Mouse (Mus musculus): ENCODE results near the gene Gpr84. TPM values are rescaled to one million over a fixed set of nuclear protein-coding genes. Genes with fewer than 3 reads are reported as not detected.

Gpr84 gene
- not detected in 2 replicates for polyA plus RNA-seq (2014; fragmentation: Nextera tagmentation; extraction: Ambion mirVana)

DNA sequence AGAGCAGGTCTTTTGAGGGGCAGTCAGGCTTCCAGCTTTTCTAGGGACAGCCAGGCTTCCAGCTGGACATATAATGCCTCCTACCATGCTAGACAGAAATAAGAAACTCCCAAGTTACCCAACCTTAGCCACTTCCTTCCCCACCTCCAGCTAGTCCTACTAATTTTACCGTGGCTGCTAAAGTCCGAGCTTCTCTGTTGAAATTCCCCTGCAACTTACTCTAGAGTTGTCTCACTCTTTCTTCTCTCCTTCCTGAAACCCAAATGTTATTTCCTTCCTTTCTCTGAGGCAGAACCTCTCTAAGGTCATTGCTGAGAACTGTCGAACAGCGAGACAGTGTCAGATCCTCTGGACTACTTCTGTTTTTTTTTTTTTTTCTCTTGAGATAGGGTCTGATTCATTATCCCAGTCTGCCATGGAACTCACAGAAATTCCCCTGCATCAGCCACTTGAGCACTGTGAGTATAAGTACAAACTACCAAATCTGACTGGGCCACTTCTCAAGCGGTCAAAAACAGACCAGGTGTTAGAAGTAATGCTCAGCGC is at the start of gene Gpr84:
Gene Gpr84 (minus strand): TSS at position 248 of the 546 bp plus-strand sequence.
- Histone ChIP-seq H3K4me2 (ENCODE audit: low read depth, low read length) (no peak within 1 kb of the TSS), H3K4me3 (ENCODE audit: low read depth, low read length) (no peak within 1 kb of the TSS), H3K27ac (replicated peaks; ENCODE audit: low read depth, low read length) (no peak within 1 kb of the TSS), H3K9ac (replicated peaks; ENCODE audit: low read length) (no peak within 1 kb of the TSS), H3K4me1 (ENCODE audit: control insufficient read depth, insufficient read depth, low read length) (peaks cover 2% of the 10 kb centered on the region), H3K27me3 (ENCODE audit: control insufficient read depth, insufficient read depth, low read length) (no peaks in the 10 kb centered on the region), H3K36me3 (replicated peaks; ENCODE audit: control insufficient read depth, insufficient read depth, low read depth, low read length) (no peaks in the 10 kb centered on the region), H3K9me3 (replicated peaks; ENCODE audit: control insufficient read depth, low read length) (no peaks in the 10 kb centered on the region)
- ATAC-seq (replicated peaks; ENCODE audit: insufficient number of reproducible peaks, low FRiP score, low TSS enrichment, low read depth) (no peak), DNase-seq (ENCODE audit: low spot score) (no peak)
- WGBS: 63% methylated on average over 6 of the region's 6 CpGs

- Histone ChIP-seq H3K27me3 (ENCODE audit: control insufficient read depth, insufficient read depth, low read length) (no peaks in the 10 kb centered on the region), H3K4me1 (ENCODE audit: control insufficient read depth, insufficient read depth, low read length) (peaks cover 8% of the 10 kb centered on the region; the same call in 1 of the 2 replicates), H3K27ac (replicated peaks; ENCODE audit: low read depth, low read length) (no peak overlapping the region), H3K4me2 (ENCODE audit: low read depth, low read length) (no peak overlapping the region), H3K36me3 (replicated peaks; ENCODE audit: control insufficient read depth, insufficient read depth, low read depth, low read length) (no peaks in the 10 kb centered on the region; the same call in 1 of the 2 replicates), H3K4me3 (ENCODE audit: low read depth, low read length) (no peak overlapping the region), H3K9ac (replicated peaks; ENCODE audit: low read length) (0 out of 2 replicates have a peak overlapping the region, but pooled peaks have one; percentile 15), H3K9me3 (replicated peaks; ENCODE audit: control insufficient read depth, low read length) (no peaks in the 10 kb centered on the region)
- no peak for DNase-seq (ENCODE audit: low spot score)
- ATAC-seq (replicated peaks; ENCODE audit: insufficient number of reproducible peaks, low FRiP score, low TSS enrichment, low read depth): no peak
- WGBS: 91% methylated on average over 5 of the region's 5 CpGs
These were observed 49.6 kb upstream of the Gpr84 start for GRCm38 (mm10) chr15:103359869-103360602.

GRCm38 (mm10) chr15:103359122-103359510 is 48.7 kb upstream of the Gpr84 start:
- Histone ChIP-seq H3K4me3 (ENCODE audit: low read depth, low read length) (no peak overlapping the region), H3K9ac (replicated peaks; ENCODE audit: low read length) (no peak overlapping the region), H3K9me3 (replicated peaks; ENCODE audit: control insufficient read depth, low read length) (no peaks in the 10 kb centered on the region), H3K27ac (replicated peaks; ENCODE audit: low read depth, low read length) (peak overlapping the region; percentile 83; the same call in 1 of the 2 replicates), H3K36me3 (replicated peaks; ENCODE audit: control insufficient read depth, insufficient read depth, low read depth, low read length) (no peaks in the 10 kb centered on the region; the same call in 1 of the 2 replicates), H3K4me1 (ENCODE audit: control insufficient read depth, insufficient read depth, low read length) (peaks cover 8% of the 10 kb centered on the region; the same call in 1 of the 2 replicates), H3K4me2 (ENCODE audit: low read depth, low read length) (no peak overlapping the region), H3K27me3 (ENCODE audit: control insufficient read depth, insufficient read depth, low read length) (no peaks in the 10 kb centered on the region)
- peak; percentile 34 for ATAC-seq (replicated peaks; ENCODE audit: insufficient number of reproducible peaks, low FRiP score, low TSS enrichment, low read depth)
- WGBS: 61% methylated on average over 1 of the region's 1 CpGs
- no peak for DNase-seq (ENCODE audit: low spot score)

DNA sequence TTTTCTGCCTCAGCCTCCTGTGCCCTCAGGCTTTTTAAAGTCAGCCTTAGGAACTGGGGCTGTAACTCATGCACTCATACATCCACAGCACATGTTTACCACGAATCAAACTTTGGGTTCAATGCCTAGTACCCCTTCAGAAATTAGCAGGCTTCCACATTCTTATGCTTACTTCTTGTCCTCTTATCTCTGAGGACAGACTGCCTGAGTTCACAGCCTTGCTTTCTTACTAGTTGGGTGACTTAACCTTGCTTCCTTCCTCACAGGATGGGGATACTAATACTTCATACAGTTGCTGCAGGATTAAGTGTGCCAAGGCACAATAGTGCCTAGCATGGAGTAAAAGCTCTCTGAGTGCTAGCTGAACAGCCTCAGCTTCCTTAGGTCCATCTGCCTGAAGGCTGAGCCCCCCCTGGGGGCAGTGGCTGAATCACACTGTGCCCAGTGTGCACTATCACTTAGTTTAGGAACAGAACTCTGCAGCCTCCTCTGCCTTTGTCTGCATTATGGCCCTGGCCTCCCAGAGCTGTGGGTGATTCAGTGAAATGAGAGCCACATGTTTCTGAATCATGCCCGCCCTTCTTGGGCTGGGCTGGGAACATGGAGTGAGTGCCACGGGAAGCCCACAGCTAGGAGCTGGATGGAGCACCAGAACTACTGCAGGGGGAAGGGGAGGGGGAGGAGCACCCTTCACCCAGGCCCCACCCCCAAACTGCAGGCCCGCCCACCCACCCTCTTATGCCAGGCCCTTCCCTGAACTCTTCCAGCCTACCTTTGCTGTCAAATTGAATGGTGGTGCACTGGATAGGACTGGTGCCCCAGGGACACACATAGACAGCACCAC is 48.1 kb upstream of the Gpr84 start:
- no peak overlapping the region for H3K4me2 ChIP-seq (ENCODE audit: low read depth, low read length)
- peak; percentile 82 for ATAC-seq (replicated peaks; ENCODE audit: insufficient number of reproducible peaks, low FRiP score, low TSS enrichment, low read depth)
- WGBS: 30% methylated on average over 4 of the region's 4 CpGs
- DNase-seq (ENCODE audit: low spot score): peak; percentile 75
- H3K36me3 ChIP-seq (replicated peaks; ENCODE audit: control insufficient read depth, insufficient read depth, low read depth, low read length): no peaks in the 10 kb centered on the region; the same call in 1 of the 2 replicates
- no peak overlapping the region for H3K4me3 ChIP-seq (ENCODE audit: low read depth, low read length)
- H3K27me3 ChIP-seq (ENCODE audit: control insufficient read depth, insufficient read depth, low read length): no peaks in the 10 kb centered on the region
- peaks cover 8% of the 10 kb centered on the region; the same call in 1 of the 2 replicates for H3K4me1 ChIP-seq (ENCODE audit: control insufficient read depth, insufficient read depth, low read length)
- H3K9ac ChIP-seq (replicated peaks; ENCODE audit: low read length): peak overlapping the region; percentile 48; the same call in 1 of the 2 replicates
- no peaks in the 10 kb centered on the region for H3K9me3 ChIP-seq (replicated peaks; ENCODE audit: control insufficient read depth, low read length)
- H3K27ac ChIP-seq (replicated peaks; ENCODE audit: low read depth, low read length): peak overlapping the region; percentile 83

DNA sequence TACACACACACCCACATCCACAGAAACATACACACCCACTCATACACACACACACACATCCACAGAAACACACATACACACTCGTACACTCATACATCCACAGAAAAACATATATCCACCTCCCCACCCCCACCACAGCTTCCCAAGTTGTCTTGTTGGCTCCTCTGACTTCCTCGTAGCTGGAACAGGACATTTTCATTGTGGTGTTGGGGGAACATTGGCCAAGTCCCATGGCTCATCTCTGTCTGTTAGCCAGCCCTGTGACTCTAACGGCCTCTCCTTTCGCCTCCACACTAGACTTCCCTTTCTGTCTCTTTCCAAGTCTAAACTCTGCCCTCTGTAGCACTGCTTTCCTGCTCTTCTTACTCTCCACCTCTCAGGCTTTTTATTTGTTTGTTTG is 47.4 kb upstream of the Gpr84 start:
- peaks cover 8% of the 10 kb centered on the region; the same call in 1 of the 2 replicates for H3K4me1 ChIP-seq (ENCODE audit: control insufficient read depth, insufficient read depth, low read length)
- 86% methylated on average over 4 of the region's 4 CpGs for WGBS
- H3K27me3 ChIP-seq (ENCODE audit: control insufficient read depth, insufficient read depth, low read length): no peaks in the 10 kb centered on the region
- no peak overlapping the region for H3K27ac ChIP-seq (replicated peaks; ENCODE audit: low read depth, low read length)
- H3K4me2 ChIP-seq (ENCODE audit: low read depth, low read length): no peak overlapping the region
- H3K9me3 ChIP-seq (replicated peaks; ENCODE audit: control insufficient read depth, low read length): no peaks in the 10 kb centered on the region
- no peak for ATAC-seq (replicated peaks; ENCODE audit: insufficient number of reproducible peaks, low FRiP score, low TSS enrichment, low read depth)
- no peak for DNase-seq (ENCODE audit: low spot score)
- H3K4me3 ChIP-seq (ENCODE audit: low read depth, low read length): no peak overlapping the region
- H3K36me3 ChIP-seq (replicated peaks; ENCODE audit: control insufficient read depth, insufficient read depth, low read depth, low read length): no peaks in the 10 kb centered on the region; the same call in 1 of the 2 replicates
- no peak overlapping the region for H3K9ac ChIP-seq (replicated peaks; ENCODE audit: low read length)

GRCm38 (mm10) chr15:103356130-103356529 is 45.7 kb upstream of the Gpr84 start:
- no peak overlapping the region for H3K27ac ChIP-seq (replicated peaks; ENCODE audit: low read depth, low read length)
- H3K27me3 ChIP-seq (ENCODE audit: control insufficient read depth, insufficient read depth, low read length): no peaks in the 10 kb centered on the region
- DNase-seq (ENCODE audit: low spot score) (no peak), ATAC-seq (replicated peaks; ENCODE audit: insufficient number of reproducible peaks, low FRiP score, low TSS enrichment, low read depth) (no peak)
- peaks cover 8% of the 10 kb centered on the region; the same call in 1 of the 2 replicates for H3K4me1 ChIP-seq (ENCODE audit: control insufficient read depth, insufficient read depth, low read length)
- no peak overlapping the region for H3K4me2 ChIP-seq (ENCODE audit: low read depth, low read length)
- no peak overlapping the region for H3K4me3 ChIP-seq (ENCODE audit: low read depth, low read length)
- H3K9me3 ChIP-seq (replicated peaks; ENCODE audit: control insufficient read depth, low read length): no peaks in the 10 kb centered on the region
- H3K9ac ChIP-seq (replicated peaks; ENCODE audit: low read length): no peak overlapping the region
- no peaks in the 10 kb centered on the region; the same call in 1 of the 2 replicates for H3K36me3 ChIP-seq (replicated peaks; ENCODE audit: control insufficient read depth, insufficient read depth, low read depth, low read length)
- WGBS: 73% methylated on average over 4 of the region's 4 CpGs

DNA sequence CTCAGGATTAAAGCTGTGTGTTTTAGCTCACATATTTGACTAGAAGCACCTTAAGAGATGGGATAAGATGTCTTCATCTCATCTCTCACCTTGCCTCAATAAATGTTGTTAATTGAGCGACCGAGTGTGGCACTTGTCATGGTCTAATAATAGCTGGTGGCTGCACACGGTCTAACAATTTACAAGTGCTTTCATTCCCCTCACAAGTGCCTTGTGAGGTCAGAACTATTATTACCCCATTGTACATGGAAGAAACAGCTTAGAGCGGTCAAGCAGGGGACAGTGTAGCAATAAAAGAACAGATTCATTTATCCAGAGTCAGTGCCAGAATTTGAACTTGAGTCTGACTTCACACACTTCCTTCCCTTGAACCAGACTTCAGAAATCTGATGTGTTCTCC is 45.0 kb upstream of the Gpr84 start:
- Histone ChIP-seq H3K9ac (replicated peaks; ENCODE audit: low read length) (no peak overlapping the region), H3K4me2 (ENCODE audit: low read depth, low read length) (no peak overlapping the region), H3K4me1 (ENCODE audit: control insufficient read depth, insufficient read depth, low read length) (peaks cover 8% of the 10 kb centered on the region; the same call in 1 of the 2 replicates), H3K4me3 (ENCODE audit: low read depth, low read length) (no peak overlapping the region), H3K27me3 (ENCODE audit: control insufficient read depth, insufficient read depth, low read length) (no peaks in the 10 kb centered on the region), H3K27ac (replicated peaks; ENCODE audit: low read depth, low read length) (no peak overlapping the region), H3K9me3 (replicated peaks; ENCODE audit: control insufficient read depth, low read length) (no peaks in the 10 kb centered on the region), H3K36me3 (replicated peaks; ENCODE audit: control insufficient read depth, insufficient read depth, low read depth, low read length) (no peaks in the 10 kb centered on the region; the same call in 1 of the 2 replicates)
- 93% methylated on average over 4 of the region's 4 CpGs for WGBS
- ATAC-seq (replicated peaks; ENCODE audit: insufficient number of reproducible peaks, low FRiP score, low TSS enrichment, low read depth) (no peak), DNase-seq (ENCODE audit: low spot score) (no peak)

Measured in embryonic facial prominence, embryonic 11.5 days (tissue).